Mouse (Mus musculus) forebrain, postnatal 0 days (tissue): Measurements from ENCODE around the gene Adora3. TPM values are rescaled to one million over a fixed set of nuclear protein-coding genes. Genes with fewer than 3 reads are reported as not detected.

ENCODE experiments used
- ATAC-seq: fragments of 200-750 bp; cut with Nextera tagmentation; 2 replicates; pipeline ENCODE4 v1.8.0; 2017; ENCODE audit warnings: mild to moderate bottlenecking, moderate library complexity
- DNase-seq: peaks from one replicate; pipeline ENCODE4 v3.0.0-alpha.2; 2015
- H3K27ac ChIP-seq: fragments of 300-500 bp; sonication (generic); 2 replicates; pipeline ENCODE4 v1.5.1; 2014; ENCODE audit warnings: low read depth, mild to moderate bottlenecking, antibody characterized with exemption, low read length, moderate library complexity, mixed read lengths
- H3K27me3 ChIP-seq: fragments of 300-500 bp; sonication (generic); 2 replicates; pipeline ENCODE4 v1.6.1; 2014; ENCODE audit warnings: mild to moderate bottlenecking, low read length, mixed read lengths; ENCODE audit not compliant: insufficient read depth
- H3K36me3 ChIP-seq: fragments of 300-500 bp; sonication (generic); 2 replicates; pipeline ENCODE4 v1.6.1; 2014; ENCODE audit warnings: mild to moderate bottlenecking, moderate library complexity; ENCODE audit not compliant: insufficient read depth
- H3K4me1 ChIP-seq: fragments of 300-500 bp; sonication (generic); 2 replicates; pipeline ENCODE4 v1.6.1; 2014; ENCODE audit warnings: antibody characterized with exemption; ENCODE audit not compliant: insufficient read depth
- H3K4me2 ChIP-seq: fragments of 300-500 bp; sonication (generic); 2 replicates; pipeline ENCODE4 v1.6.1; 2014; ENCODE audit warnings: low read depth, mild to moderate bottlenecking, moderate library complexity
- H3K4me3 ChIP-seq: fragments of 300-500 bp; sonication (generic); 2 replicates; pipeline ENCODE4 v1.5.1; 2014; ENCODE audit warnings: low read depth, low read length, mixed read lengths
- H3K9ac ChIP-seq: fragments of 300-500 bp; sonication (generic); 2 replicates; pipeline ENCODE4 v1.6.1; 2014; ENCODE audit warnings: mild to moderate bottlenecking
- H3K9me3 ChIP-seq: fragments of 300-500 bp; sonication (generic); 2 replicates; pipeline ENCODE4 v1.6.1; 2016; ENCODE audit warnings: low read length
- CTCF ChIP-seq: sonication (generic); IDR thresholded peaks from 2 replicates; pipeline ENCODE4 v1.5.1; 2016; ENCODE audit warnings: antibody characterized with exemption, control low read depth, low read depth
- WGBS: fragments of 180-500 bp; shearing (Covaris S2); extraction: QIAGEN DNeasy Blood & Tissue Kit; methylation state at CpG from one replicate; pipeline ENCODE4 v1.1.7; 2014; 5-methylcytosine and 5-hydroxymethylcytosine counted together
- polyA plus RNA-seq: library from polyadenylated mRNA; unstranded; fragments of >200 nt; fragmentation: Nextera tagmentation; extraction: Ambion mirVana; gene quantifications from 2 replicates; pipeline ENCODE4 v1.2.1, GENCODE M21; 2015
- total RNA-seq: library from RNA; depleted of rRNA; stranded (reverse); fragments of >200 nt; gene quantifications from 2 replicates; pipeline ENCODE4 v1.2.3, GENCODE M21; 2014

The Adora3 gene
- total and polyA plus RNA-seq, 2 experiments from 2014 or later: 0.14 to 0.35 TPM

- ATAC-seq (no peak), DNase-seq (no peak)
- H3K4me3 ChIP-seq: no peak overlapping the region
- no peaks in the 10 kb centered on the region for H3K27me3 ChIP-seq
- no peak for TF ChIP-seq CTCF
- H3K4me1 ChIP-seq: no peaks in the 10 kb centered on the region
- 80% methylated on average over 2 of the region's 2 CpGs for WGBS
- H3K9ac ChIP-seq: no peak overlapping the region
- no peak overlapping the region for H3K27ac ChIP-seq
- no peaks in the 10 kb centered on the region for H3K9me3 ChIP-seq
- H3K36me3 ChIP-seq: no peaks in the 10 kb centered on the region
- H3K4me2 ChIP-seq: no peak overlapping the region
Measured at GRCm38 (mm10) chr3:105921959-105922358, 51.3 kb downstream of the Adora3 start.

GRCm38 (mm10) chr3:105924616-105925015 lies 54.0 kb downstream of the Adora3 start:
- no peak overlapping the region for H3K4me2 ChIP-seq
- no peak for TF ChIP-seq CTCF
- no peaks in the 10 kb centered on the region for H3K4me1 ChIP-seq
- 93% methylated on average over 9 of the region's 9 CpGs for WGBS
- no peak overlapping the region for H3K9ac ChIP-seq
- H3K27me3 ChIP-seq: no peaks in the 10 kb centered on the region
- ATAC-seq (no peak), DNase-seq (no peak)
- H3K9me3 ChIP-seq: no peaks in the 10 kb centered on the region
- H3K4me3 ChIP-seq: no peak overlapping the region
- no peak overlapping the region for H3K27ac ChIP-seq
- H3K36me3 ChIP-seq: no peaks in the 10 kb centered on the region

GRCm38 (mm10) chr3:105927561-105928194 lies 57.0 kb downstream of the Adora3 start:
- Histone ChIP-seq H3K9me3 (no peaks in the 10 kb centered on the region), H3K4me3 (no peak overlapping the region), H3K9ac (no peak overlapping the region), H3K27ac (no peak overlapping the region), H3K27me3 (no peaks in the 10 kb centered on the region), H3K36me3 (no peaks in the 10 kb centered on the region), H3K4me1 (no peaks in the 10 kb centered on the region), H3K4me2 (no peak overlapping the region)
- TF ChIP-seq CTCF: no peak
- 84% methylated on average over 7 of the region's 7 CpGs for WGBS
- DNase-seq: no peak
- no peak for ATAC-seq

GRCm38 (mm10) chr3:105928195-105928569 lies 57.5 kb downstream of the Adora3 start:
- 91% methylated on average over 3 of the region's 3 CpGs for WGBS
- ATAC-seq: no peak
- no peak for TF ChIP-seq CTCF
- Histone ChIP-seq H3K27me3 (no peaks in the 10 kb centered on the region), H3K9ac (no peak overlapping the region), H3K36me3 (no peaks in the 10 kb centered on the region), H3K9me3 (no peaks in the 10 kb centered on the region), H3K4me2 (no peak overlapping the region), H3K27ac (no peak overlapping the region), H3K4me3 (no peak overlapping the region), H3K4me1 (no peaks in the 10 kb centered on the region)
- DNase-seq: no peak

GRCm38 (mm10) chr3:105928781-105929180 lies 58.1 kb downstream of the Adora3 start:
- DNase-seq (no peak), ATAC-seq (no peak)
- no peak overlapping the region for H3K27ac ChIP-seq
- H3K9ac ChIP-seq: no peak overlapping the region
- no peaks in the 10 kb centered on the region for H3K9me3 ChIP-seq
- no peak for TF ChIP-seq CTCF
- no peaks in the 10 kb centered on the region for H3K36me3 ChIP-seq
- H3K4me3 ChIP-seq: no peak overlapping the region
- no peaks in the 10 kb centered on the region for H3K27me3 ChIP-seq
- 88% methylated on average over 6 of the region's 6 CpGs for WGBS
- no peak overlapping the region for H3K4me2 ChIP-seq
- H3K4me1 ChIP-seq: no peaks in the 10 kb centered on the region

GRCm38 (mm10) chr3:105929821-105930220 lies 59.2 kb downstream of the Adora3 start:
- WGBS: 87% methylated on average over 7 of the region's 7 CpGs
- no peak for ATAC-seq
- no peak overlapping the region for H3K4me2 ChIP-seq

GRCm38 (mm10) chr3:105931095-105931494 lies 60.4 kb downstream of the Adora3 start:
- Histone ChIP-seq H3K36me3 (no peaks in the 10 kb centered on the region), H3K4me3 (no peak overlapping the region), H3K9me3 (no peaks in the 10 kb centered on the region), H3K4me1 (no peaks in the 10 kb centered on the region), H3K4me2 (no peak overlapping the region), H3K27ac (no peak overlapping the region), H3K9ac (no peak overlapping the region), H3K27me3 (no peaks in the 10 kb centered on the region)
- no peak for ATAC-seq
- DNase-seq: no peak
- WGBS: 90% methylated on average over 2 of the region's 2 CpGs
- no peak for TF ChIP-seq CTCF

More at GRCm38 (mm10) chr3:105929821-105930220, 59.2 kb downstream of the Adora3 start:
- no peaks in the 10 kb centered on the region for H3K4me1 ChIP-seq
- no peak overlapping the region for H3K4me3 ChIP-seq
- no peak overlapping the region for H3K9ac ChIP-seq
- no peak for DNase-seq
- H3K27ac ChIP-seq: no peak overlapping the region
- H3K27me3 ChIP-seq: no peaks in the 10 kb centered on the region
- no peak for TF ChIP-seq CTCF
- H3K36me3 ChIP-seq: no peaks in the 10 kb centered on the region
- no peaks in the 10 kb centered on the region for H3K9me3 ChIP-seq
